Mouse (Mus musculus) urinary bladder, postnatal 4 days (tissue): ENCODE results near the gene Tubd1.
A peak's percentile ranks its signal among the peaks of the same experiment; 100 is the strongest.

Source experiments
- DNase-seq, 2 experiments: peaks; one replicate each; pipeline ENCODE4 v3.0.0; 2021 to 2022; ENCODE audit warnings: low spot score in 2 of 2

Tubd1 gene

DNA sequence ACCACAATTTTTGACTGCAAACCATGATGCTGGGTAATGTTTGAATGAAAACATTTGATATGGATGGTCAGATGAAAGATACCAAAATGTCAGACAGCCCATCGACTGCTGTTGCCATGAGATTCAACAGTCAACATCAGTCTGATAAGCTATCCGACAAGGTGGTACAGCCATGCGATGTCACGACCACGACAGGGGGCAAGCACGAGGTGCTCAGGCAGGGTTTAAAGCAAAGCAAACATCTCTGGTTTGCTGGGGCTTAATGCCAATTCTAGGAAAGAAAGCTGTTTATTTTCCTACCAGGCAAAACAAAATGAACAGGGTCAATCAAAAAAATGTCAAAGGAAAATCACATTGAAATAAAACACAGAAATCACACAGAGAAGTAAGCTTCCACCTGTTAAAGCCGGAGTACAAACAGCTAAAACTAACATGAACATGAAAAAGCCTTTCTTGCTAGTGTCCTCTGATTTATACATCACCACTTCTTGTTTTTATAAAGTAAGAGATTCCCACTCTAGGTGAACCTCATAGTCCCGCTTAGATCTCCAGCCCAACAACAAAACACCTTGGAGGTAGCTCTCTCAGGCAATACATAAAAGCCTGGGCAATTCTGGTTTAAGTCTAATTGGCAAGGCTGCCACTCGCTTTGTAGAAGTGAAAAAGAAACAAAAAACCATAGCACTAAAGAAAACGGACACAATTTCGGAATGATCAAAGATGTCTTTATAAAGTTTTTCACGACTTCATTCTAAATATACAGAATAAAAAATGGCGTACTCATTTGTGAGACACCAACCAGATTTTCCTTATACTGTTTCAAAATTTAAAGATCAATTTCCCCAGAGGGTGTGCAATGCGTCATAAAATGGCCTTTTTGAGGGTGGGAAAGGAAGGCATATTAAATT lies 39.5 kb downstream of the Tubd1 start:
- no peak for DNase-seq

DNA sequence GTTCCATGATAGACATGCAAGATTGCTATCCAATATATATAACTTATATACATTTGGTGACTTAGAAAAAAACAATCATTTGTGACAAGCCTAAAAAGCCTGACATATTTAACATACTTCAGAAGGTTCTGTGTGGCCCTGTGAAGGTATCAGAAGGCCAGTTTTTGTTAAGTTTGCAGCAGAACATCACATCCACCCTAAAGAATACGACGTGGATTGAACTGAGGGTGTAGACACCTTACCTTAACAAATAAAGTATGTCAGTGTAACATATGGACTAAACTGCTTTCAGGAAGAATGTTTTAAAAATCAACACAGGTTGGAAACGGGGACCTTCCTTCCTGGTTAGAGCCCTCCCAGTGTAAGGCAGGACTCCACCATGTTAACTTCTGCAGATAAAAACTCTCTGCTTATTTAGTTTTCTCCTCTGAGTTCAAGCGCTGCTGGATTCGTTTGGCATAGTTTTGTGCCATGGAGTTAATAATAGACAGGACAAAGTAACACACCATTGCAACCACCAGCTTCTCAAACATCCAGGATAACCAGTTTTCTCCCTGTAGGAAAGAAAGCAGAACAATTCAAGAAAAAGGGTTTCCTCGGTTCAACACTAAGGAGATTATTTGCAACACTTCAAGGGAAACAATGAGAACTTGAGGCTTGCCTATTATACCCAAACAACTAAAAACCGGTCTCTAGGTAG lies 40.3 kb downstream of the Tubd1 start:
- DNase-seq = no peak

DNA sequence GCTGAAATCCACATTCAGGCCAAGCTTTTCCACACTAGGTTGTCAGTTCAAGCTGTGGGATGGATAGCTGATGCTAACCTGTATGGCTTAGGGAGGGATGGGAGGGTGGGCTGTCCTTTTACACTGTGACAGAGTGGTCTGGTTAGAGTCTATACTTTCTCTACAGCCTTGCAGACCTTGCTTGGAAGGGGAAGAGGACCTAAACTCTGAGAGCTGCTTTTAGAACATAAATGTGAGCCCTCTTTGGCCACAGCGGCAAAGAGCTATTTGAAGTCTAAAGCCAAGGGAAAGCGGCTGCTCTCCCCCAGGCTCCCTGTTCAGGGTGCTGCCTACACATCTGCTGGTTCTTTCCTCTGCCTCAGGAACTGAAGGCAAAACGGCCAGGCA lies 40.8 kb downstream of the Tubd1 start:
- no peak for DNase-seq

DNA sequence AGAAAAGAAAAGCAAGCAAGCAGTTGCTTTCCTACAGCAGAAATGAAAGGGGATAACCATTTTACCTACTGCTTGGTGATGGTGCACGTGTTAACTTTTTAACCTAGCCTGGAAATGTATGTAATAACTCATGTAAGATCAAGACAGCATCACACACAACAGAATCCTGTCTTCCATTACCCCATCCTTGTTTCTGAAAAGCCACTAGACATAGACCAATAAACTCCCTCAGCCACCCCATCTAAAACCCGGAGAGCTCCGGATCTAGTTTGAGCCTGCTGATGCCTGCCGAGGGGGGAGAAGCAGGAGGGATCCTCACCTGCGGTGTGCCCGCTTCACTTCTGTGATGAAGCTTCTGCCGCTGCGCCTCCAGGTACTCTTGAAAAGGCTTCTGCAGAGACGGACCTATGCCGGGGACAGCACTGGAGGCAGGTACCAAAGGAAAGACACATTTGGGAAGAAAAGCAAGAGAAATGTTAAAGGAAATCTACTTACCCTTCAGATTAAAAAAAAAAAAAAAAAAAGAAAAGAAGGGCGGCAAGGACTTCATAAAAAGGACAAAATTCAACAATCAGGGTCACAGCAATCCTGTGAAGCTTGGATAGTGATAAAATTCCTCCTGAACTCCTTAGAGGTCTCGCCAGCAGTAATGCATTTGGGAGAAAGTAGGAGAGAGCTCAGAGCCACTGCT lies 41.5 kb downstream of the Tubd1 start:
- DNase-seq = no peak

DNA sequence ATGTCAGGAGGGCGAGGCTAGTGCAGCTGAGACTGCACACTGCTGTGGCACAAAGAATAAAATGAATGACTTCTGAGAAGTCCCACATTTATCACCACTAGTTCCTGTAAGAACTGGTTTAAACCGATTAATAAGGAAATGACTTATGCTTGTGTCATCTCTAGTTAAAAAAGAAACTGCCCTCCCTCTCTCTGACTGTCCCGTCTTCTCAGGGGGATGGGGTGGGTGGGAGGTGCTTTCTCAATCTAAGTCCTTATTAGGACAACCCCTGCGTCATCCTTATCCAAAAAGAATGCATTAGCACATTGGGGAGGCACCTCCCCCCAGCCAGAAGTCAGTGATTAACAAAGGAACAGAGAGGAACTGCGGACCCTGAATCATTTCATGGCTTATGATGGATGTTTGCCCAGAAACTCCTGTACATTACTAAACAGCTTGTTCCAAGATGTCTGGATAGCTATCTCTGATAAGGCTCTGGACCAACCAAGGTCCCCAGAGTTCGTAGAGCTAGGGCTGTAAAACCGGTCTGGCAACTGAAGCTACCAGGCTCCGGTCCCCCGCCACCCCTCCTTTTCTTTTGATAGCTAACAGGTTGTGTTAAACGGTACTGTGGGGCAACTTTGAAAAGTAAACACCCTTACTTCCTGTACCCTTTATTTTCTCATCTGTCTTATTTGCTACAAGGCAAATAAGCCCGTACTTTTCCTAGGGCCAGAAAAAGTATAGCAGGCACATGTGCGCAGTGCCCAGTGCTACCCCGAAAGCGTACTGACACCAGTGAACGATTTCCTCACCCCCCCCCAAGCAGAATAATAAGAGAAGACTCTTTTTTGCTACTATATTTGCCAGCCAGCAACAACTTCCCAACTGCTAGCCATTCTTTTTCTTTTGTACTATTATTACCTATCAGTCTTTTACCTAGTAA lies 42.3 kb downstream of the Tubd1 start:
- DNase-seq = peak in 1 of 2 experiments; percentile 64

DNA sequence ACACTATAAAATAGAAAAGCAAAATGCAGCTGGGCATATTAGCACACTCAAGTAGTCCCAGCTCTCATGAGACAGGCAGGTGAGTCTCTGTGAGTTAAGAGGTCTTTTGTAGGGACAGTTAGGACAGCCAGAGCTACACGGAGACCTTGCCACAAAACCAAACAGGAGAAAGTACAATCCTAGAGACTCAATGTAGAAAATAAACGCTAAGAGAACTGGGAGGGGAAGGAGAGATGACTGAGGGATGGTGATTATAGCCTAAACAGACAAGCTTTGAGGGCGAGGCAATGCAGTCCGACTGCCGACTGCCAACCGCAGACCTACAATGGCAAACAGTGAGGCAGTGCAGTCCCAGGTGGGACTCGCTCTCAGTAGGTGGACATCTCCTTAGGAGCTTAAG lies 43.0 kb downstream of the Tubd1 start:
- no peak for DNase-seq

DNA sequence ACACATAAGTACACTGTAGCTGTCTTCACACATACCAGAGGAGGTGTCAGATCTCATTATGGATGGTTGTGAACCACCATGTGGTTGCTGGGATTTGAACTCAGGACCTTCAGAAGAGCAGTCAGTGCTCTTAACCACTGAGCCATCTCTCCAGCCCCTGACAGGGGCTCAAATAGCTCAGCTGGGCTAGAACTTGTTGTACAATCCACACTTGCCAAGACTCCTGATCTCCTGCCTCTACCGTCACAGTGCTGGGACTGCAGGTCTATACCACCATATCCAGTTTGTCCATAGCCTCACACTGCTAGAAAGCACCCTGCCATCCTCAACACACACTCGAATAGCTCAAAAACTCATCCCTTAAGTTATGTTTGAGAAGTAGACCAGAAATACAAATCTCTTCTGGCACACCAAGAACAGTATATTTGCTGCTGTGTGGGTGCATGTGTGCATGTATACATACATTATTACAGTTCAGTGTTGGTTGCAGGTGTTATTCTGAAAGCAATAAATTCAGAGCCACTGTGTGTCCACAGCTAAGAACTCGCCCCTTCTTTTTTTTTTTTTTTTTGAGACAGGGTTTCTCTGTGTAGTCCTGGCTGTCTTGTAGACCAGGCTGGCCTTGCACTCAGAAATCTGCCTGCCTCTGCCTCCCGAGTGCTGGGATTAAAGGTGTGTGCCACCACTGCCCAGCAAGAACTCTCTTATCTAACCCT lies 44.0 kb downstream of the Tubd1 start:
- DNase-seq = no peak

DNA sequence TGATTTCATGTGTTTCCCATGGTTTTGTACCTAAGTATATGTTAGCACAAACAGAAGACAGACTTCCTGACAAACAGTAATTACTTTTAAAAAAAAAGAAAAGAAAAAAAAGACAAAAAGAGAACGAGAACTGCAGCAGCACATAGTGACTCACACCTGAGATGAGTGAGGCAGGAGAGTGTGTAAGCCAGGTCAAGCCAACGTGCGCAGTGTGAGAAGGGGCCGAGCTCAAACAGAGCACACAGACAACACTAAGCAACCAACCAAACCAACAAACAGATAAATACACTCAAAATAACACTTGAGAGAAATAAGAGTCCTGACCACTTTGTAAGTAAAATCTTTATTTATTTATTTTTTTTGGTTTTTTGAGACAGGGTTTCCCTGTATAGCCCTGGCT lies 45.3 kb downstream of the Tubd1 start:
- no peak for DNase-seq

DNA sequence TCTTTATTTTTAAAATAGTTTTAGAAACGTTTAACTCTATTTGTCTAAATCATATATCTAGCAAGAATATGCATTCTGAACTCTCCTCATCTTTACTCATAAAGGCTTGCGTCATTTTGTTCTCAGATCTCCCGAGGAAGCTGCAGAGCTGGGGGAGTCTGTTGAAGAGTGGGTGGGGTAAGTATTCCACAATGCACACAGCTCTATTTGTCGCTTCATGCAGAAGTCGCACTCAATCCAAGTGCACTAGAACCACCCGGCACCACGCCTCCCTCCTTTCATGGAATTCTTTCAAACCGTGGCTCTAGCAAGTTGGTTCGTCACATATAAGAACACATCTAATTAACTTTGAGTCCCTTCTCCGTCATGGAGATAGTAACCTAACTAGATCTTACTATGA lies 45.8 kb downstream of the Tubd1 start:
- DNase-seq = no peak

DNA sequence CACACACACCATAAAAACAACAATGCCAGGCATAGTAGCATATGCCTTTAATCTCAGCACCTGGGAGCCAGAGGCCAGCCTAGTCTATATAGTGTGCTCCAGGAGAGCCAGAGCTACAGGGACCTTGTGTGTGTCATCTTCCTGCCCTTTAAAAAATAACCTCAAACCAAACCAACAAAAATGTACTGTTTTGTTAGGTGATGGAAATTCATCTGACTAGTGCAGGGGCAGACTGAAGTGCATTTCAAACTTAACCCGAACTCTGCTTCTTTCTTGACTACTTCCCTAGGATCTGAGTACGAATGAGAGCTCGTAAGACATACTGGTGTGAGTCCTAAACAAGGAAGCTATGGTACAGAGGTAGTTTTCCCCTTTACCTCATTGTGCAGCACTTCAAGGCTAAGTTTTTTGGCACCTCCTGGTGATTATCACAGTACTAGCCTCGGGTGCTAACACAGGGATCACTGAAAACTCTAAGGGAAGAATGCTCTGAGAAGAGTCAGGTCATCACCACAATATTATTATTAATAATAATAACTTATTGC lies 46.6 kb downstream of the Tubd1 start:
- DNase-seq = no peak

DNA sequence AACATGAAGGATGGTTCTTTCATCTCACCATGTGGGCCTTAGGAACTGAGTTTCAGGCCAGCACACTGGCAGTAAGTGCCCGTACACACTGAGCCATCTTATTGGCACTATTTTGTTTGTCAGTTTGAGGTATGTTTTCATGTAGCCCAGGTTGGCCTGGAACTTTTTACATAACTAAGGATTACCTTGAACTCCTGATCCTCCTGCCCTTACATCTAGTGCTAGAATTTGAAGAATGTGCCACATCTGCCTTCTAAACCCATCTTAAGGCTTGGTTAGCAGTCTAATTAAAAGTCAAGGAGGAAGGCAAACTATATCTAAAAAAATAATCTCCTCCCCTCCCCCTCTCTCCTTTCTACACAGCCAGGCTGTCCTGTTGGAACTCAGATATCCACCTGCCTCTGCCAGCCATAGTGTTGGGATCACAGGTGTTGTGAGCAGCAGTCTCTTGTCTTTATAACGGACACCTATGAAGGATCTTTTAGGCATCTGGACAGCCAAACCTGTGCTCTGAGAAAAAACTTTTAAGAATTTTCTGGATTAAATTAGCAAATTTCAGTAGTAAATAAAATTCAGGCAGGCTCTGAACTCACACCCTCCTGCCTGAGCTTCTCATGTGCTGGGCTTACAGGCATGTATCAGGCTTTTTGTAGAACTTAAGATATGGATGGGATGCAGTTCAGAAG lies 47.3 kb downstream of the Tubd1 start:
- no peak for DNase-seq

DNA sequence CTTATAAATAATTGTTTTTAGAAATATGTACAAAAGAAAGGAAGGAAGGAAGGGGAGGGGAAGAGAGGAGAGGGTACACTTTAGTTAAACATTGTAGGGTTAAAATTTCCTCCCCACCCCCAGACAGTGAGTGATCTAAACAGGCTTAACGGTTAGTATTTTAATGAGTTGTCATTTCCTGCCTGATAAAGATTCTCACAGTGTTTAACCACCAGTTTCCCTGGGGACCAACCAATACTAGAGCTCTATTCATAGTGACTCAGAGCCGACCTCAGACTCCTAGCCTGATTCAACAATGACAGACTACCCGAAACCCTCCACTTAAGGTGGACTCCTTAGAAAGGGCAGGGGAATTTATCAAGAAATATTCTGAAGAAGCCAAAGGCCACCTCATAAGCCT lies 48.2 kb downstream of the Tubd1 start:
- DNase-seq = no peak

DNA sequence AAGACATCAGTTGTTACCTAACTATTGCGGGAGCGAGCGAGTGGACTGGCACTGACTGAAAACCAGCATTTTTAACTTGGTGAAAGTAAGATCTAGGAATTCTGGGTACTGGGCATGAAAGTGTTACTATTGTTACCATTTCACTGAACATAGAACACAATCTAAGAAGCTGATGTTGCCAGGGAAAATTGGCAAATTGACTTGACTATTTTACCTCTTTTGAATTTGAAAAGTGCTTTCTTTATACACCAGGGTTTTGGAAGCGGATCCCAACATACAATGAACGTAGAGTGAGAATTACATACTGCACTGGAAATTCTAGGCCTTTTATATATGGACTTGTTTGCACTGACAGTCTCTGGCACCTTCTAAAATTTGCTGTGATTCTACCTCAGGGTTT lies 48.7 kb downstream of the Tubd1 start:
- DNase-seq = no peak

DNA sequence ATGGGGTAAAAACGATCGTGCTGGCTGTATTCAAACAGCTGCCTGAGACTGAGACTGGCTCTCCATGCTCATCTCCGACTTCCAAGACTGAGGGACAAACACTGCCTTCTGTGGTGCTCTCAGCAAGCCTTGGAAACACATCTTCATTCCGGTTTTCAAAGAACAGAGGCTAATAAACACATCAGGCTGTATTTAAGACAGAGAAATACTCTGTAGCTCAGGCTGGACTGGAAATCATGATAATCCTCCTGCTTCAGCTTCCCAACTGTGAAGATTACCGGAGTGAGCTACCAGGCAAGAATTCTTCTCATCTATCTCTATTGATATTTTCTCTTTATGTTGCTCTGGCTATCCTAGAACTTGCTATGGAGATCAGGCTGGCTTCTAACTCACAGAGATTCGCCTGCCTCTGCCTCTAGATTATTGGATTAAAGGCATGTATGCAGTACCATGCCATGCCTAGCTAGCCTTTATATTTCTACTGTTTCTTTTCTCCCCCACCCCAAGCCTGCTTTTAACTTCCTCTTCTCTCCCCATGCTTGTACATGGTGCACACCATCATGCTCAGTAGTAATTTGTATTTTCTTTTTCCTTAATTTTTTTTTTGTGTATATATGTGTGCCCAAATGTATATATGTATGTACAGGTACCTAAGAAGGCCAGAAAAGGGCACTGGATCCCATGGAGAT lies 49.5 kb downstream of the Tubd1 start:
- DNase-seq = no peak

DNA sequence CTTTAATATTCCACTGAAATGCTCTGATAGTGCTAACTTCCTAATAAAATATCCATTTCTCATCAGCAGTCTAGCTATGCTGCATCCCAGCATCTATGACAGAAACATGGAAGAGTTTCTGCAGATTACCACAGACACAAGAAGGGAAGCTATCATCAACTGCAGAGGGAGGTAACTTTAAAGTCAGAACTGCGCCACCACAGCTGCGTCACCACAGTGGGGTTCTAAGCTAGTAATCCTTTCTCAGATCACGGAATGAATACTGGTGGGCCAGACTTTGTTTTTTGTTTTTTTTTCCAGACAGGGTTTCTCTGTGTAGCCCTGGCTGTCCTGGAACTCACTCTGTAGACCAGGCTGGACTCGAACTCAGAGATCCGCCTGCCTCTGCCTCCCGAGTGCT lies 50.6 kb downstream of the Tubd1 start:
- DNase-seq = no peak

DNA sequence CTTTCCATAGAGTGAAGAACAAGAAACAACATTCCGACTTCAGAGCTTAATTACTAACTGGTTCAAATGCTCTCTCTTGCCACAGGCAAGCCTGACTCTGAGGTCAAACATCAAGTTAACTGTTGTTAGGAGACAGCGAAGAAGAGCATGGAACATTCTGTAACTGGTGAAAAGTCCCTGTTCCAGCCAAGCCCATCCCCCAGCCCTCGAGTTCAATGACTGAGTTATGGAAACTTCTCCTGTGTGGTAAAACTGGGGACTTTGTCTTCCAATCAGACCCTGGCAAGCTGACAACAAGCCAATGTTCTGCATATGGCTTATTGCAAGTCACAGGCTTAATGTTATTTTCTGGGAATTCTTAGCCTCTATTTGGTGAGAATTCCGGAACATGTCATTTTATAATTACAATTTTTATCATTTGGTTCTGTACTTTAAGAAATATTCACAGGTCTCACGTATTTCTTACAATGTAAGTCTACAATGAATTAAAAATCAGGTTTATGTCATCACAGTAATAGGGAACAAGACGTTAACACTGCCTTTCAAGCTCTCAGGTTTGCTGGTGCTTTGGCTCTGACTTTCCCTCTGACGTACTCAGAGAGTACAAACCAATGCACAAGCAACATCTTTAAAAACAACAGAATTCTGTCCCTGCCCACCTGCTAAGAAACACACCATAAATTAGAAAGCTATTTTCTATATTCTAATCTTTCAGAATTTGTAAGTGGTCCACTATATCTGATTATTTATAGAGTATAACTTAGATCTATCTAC lies 51.6 kb downstream of the Tubd1 start:
- DNase-seq = peak in 1 of 2 experiments; percentile 39

DNA sequence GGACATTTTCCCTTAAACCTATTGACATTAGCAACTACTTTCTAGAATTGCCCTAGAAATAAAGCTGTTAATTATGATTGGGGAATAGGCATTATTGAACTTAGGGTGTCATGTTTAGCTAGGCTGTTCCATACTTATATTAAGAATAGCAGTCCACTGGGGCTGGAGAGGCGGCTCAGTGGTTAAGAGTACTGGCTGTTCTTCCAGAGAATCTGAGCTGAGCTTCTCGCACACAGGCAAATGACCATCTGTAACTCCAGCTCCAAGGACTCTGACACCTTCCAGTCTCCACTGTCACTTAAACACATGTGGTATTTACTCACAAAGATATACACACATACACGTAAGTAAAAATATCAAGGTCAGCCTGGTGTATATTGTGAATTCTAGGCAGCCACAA lies 52.2 kb downstream of the Tubd1 start:
- no peak for DNase-seq

DNA sequence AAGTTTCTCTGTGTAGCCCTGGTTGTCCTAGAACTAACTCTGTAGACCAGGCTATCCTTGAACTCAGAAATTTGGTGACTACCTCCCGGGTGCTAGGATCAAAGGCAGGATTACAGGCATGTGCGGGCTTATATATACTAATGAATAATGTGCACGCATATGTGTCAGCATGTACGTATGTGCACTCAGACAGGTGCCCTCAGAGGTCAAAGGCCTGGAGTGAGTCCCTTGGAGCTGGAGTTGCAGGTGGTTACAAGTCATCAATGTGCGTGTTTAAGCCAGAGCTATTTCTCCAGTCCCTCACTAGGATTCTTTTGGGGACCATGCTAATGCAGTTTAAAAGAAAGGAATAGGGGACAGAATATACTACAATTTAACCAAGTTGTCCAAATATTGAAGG lies 53.4 kb downstream of the Tubd1 start:
- no peak for DNase-seq

DNA sequence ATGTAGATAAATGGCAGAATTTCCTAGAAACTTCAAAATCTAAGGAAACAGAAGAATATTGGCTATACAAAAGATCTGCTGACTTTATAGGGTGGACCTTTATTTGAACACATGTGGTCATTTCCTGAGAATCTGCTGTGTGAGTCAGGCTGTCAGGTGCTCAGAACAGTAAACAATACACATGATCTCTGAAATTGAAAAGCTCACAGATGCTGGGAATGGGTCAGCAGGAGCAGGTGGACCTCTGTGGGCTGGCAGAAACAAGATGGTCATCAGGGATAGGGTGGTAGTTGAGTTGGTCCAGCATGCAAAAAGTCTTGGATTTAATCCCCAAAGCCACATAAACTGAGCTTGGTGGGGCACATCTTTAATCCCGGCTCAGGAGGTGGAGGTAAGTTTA lies 53.8 kb downstream of the Tubd1 start:
- DNase-seq = no peak
